Mouse (Mus musculus): Measurements from ENCODE around the gene Tunar. TPM values are rescaled to one million over a fixed set of nuclear protein-coding genes. Genes with fewer than 3 reads are reported as not detected.
A peak's percentile ranks its signal among the peaks of the same experiment; 100 is the strongest.

Tunar gene
- total RNA-seq (2021), result 10 to 100 TPM in 1 of 2 experiments, 1 to 10 TPM in 1; 7.6 to 11.2 TPM
- long read RNA-seq, experiment 1, result 0 reads
- long read RNA-seq, experiment 2, partial matches to known transcripts, result 1 of 3 reads
- long read RNA-seq, experiment 2, other reads (novel, unspliced or antisense), result 1 of 3 reads

GRCm38 (mm10) chr12:105333570-105333969 is at the start of gene Tunar:
TSS of gene Tunar (plus strand) at chr12:105333870.
- no peak for TF ChIP-seq CTCF (IDR thresholded peaks at IDR 0.05)
- DNase-seq (ENCODE audit: extremely low spot score in 1 of 2, low spot score in 2 of 2), result no peak
- intact Hi-C loops (cut with DNase I), result no loop called here
- Histone ChIP-seq H3K27ac (no peak within 1 kb of the TSS), H3K4me3 (no peak within 1 kb of the TSS)

GRCm38 (mm10) chr12:105312571-105313035 is 21.1 kb upstream of the Tunar start:
- no peak for TF ChIP-seq CTCF (IDR thresholded peaks at IDR 0.05)
- H3K27ac ChIP-seq, result no peak overlapping the region
- intact Hi-C loops (cut with DNase I), result no loop called here
- H3K4me3 ChIP-seq, result no peak overlapping the region
- no peak for DNase-seq (ENCODE audit: extremely low spot score in 1 of 2, low spot score in 2 of 2)

GRCm38 (mm10) chr12:105314328-105314727 is 19.3 kb upstream of the Tunar start:
- H3K4me3 ChIP-seq, result no peak overlapping the region
- DNase-seq (ENCODE audit: extremely low spot score in 1 of 2, low spot score in 2 of 2), result no peak
- H3K27ac ChIP-seq, result no peak overlapping the region
- no peak for TF ChIP-seq CTCF (IDR thresholded peaks at IDR 0.05)
- intact Hi-C loops (cut with DNase I), result no loop called here

GRCm38 (mm10) chr12:105322160-105322559 is 11.5 kb upstream of the Tunar start:
- no peak overlapping the region for H3K4me3 ChIP-seq
- intact Hi-C loops (cut with DNase I), result no loop called here

GRCm38 (mm10) chr12:105327051-105327450 is 6.6 kb upstream of the Tunar start:
- DNase-seq (ENCODE audit: extremely low spot score in 1 of 2, low spot score in 2 of 2), result no peak
- H3K4me3 ChIP-seq, result no peak overlapping the region
- no peak overlapping the region for H3K27ac ChIP-seq
- intact Hi-C loops (cut with DNase I), result no loop called here
- no peak for TF ChIP-seq CTCF (IDR thresholded peaks at IDR 0.05)

More at GRCm38 (mm10) chr12:105322160-105322559, 11.5 kb upstream of the Tunar start:
- TF ChIP-seq CTCF (IDR thresholded peaks at IDR 0.05), result no peak
- DNase-seq (ENCODE audit: extremely low spot score in 1 of 2, low spot score in 2 of 2), result no peak
- H3K27ac ChIP-seq, result no peak overlapping the region

GRCm38 (mm10) chr12:105328396-105328795 is 5.3 kb upstream of the Tunar start:
- H3K27ac ChIP-seq, result no peak overlapping the region
- intact Hi-C loops (cut with DNase I), result no loop called here
- H3K4me3 ChIP-seq, result no peak overlapping the region
- TF ChIP-seq CTCF (IDR thresholded peaks at IDR 0.05), result no peak
- DNase-seq (ENCODE audit: extremely low spot score in 1 of 2, low spot score in 2 of 2), result peak; percentile 48 to 66

- no peak for DNase-seq (ENCODE audit: extremely low spot score in 1 of 2, low spot score in 2 of 2)
- no peak for TF ChIP-seq CTCF (IDR thresholded peaks at IDR 0.05)
- Histone ChIP-seq H3K4me3 (peak overlapping the region; percentile 63), H3K27ac (no peak overlapping the region)
- intact Hi-C loops (cut with DNase I), result loop anchor here (5.0 kb wide), 1 partner anchor 91 kb away; no protein-coding TSS in a partner anchor
Measured at GRCm38 (mm10) chr12:105336094-105336420, 2.4 kb downstream of the Tunar start.

GRCm38 (mm10) chr12:105336421-105337289 is 3.0 kb downstream of the Tunar start:
- no peak for TF ChIP-seq CTCF (IDR thresholded peaks at IDR 0.05)
- intact Hi-C loops (cut with DNase I), result loop anchor here (5.0 kb wide), 1 partner anchor 91 kb away; no protein-coding TSS in a partner anchor
- peak; percentile 50 to 78 for DNase-seq (ENCODE audit: extremely low spot score in 1 of 2, low spot score in 2 of 2)
- H3K4me3 ChIP-seq, result peak overlapping the region; percentile 63
- H3K27ac ChIP-seq, result no peak overlapping the region; the same call in 1 of the 2 replicates

- DNase-seq (ENCODE audit: extremely low spot score in 1 of 2, low spot score in 2 of 2), result no peak
- intact Hi-C loops (cut with DNase I), result loop anchor here (5.0 kb wide), 1 partner anchor 90 kb away; no protein-coding TSS in a partner anchor
- Histone ChIP-seq H3K27ac (no peak overlapping the region), H3K4me3 (peak overlapping the region; percentile 63)
- no peak for TF ChIP-seq CTCF (IDR thresholded peaks at IDR 0.05)
Measured at GRCm38 (mm10) chr12:105337290-105338005, 3.8 kb downstream of the Tunar start.

GRCm38 (mm10) chr12:105338256-105338977 is 4.7 kb downstream of the Tunar start:
- no peak for TF ChIP-seq CTCF (IDR thresholded peaks at IDR 0.05)
- Histone ChIP-seq H3K27ac (no peak overlapping the region), H3K4me3 (no peak overlapping the region)
- intact Hi-C loops (cut with DNase I), result loop anchor here (5.0 kb wide), 1 partner anchor 89 kb away; no protein-coding TSS in a partner anchor
- DNase-seq (ENCODE audit: extremely low spot score in 1 of 2, low spot score in 2 of 2), result no peak

GRCm38 (mm10) chr12:105341523-105341922 is 7.9 kb downstream of the Tunar start:
- Histone ChIP-seq H3K4me3 (no peak overlapping the region), H3K27ac (no peak overlapping the region)
- TF ChIP-seq CTCF (IDR thresholded peaks at IDR 0.05), result no peak
- DNase-seq (ENCODE audit: extremely low spot score in 1 of 2, low spot score in 2 of 2), result no peak
- intact Hi-C loops (cut with DNase I), result no loop called here
